Mouse (Mus musculus): ENCODE measurements at regions not wholly inside any gene's neighbourhood (a gene's known extent, or its start where the extent isn't known, plus 50 kb on each side); places are given as distances from the start of the nearest gene placed in this dataset.

DNA sequence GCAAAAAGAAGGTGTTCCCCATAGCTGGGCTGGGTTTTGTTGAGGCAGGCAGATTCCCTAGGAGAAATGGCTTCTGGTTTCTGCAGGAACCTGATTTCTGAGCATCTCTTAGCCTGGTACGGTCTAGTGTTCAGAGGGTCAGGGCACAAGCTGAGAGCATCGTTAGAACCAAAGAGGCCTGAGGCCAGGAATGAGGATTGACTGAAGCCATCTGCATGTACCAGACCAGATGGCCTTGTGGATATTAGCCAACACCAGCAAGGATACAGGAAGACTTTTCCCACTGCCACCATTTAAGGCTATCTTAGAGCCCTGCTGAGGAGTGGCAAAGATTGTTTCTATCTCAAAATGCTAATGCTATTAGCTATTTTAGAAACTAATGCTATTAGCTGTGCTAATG, 248.2 kb upstream of the 9630041A04Rik start:
- TF ChIP-seq EP300 (IDR thresholded peaks at IDR 0.05; ENCODE audit: low read depth) (no peak), CTCF (IDR thresholded peaks at IDR 0.05; ENCODE audit: low read depth) (no peak)
